Mouse (Mus musculus) kidney, embryonic 16.5 days (tissue): Measurements from ENCODE around the gene Nacad. TPM values are rescaled to one million over a fixed set of nuclear protein-coding genes. Genes with fewer than 3 reads are reported as not detected.

Source experiments
- ATAC-seq: fragments of 200-750 bp; cut with Nextera tagmentation; 2 replicates; pipeline ENCODE4 v1.8.0; 2017; ENCODE audit warnings: moderate TSS enrichment; ENCODE audit not compliant: low FRiP score, low TSS enrichment
- H3K27ac ChIP-seq: fragments of 300-500 bp; sonication (generic); 2 replicates; pipeline ENCODE4 v1.5.1; 2014; ENCODE audit warnings: low read length
- H3K27me3 ChIP-seq: fragments of 300-500 bp; sonication (generic); 2 replicates; pipeline ENCODE4 v1.6.1; 2014; ENCODE audit warnings: low read length, control low read depth, mixed read lengths; ENCODE audit not compliant: insufficient read depth
- H3K36me3 ChIP-seq: fragments of 300-500 bp; sonication (generic); 2 replicates; pipeline ENCODE4 v1.6.1; 2014; ENCODE audit warnings: low read length, control low read depth, mixed read lengths; ENCODE audit not compliant: insufficient read depth
- H3K4me1 ChIP-seq: fragments of 300-500 bp; sonication (generic); 2 replicates; pipeline ENCODE4 v1.6.1; 2014; ENCODE audit warnings: low read length, control low read depth, mixed read lengths; ENCODE audit not compliant: insufficient read depth
- H3K4me2 ChIP-seq: fragments of 300-500 bp; sonication (generic); replicated peaks from 2 replicates; pipeline ENCODE4 v1.6.1; 2014; ENCODE audit warnings: low read depth, low read length
- H3K4me3 ChIP-seq: fragments of 300-500 bp; sonication (generic); 2 replicates; pipeline ENCODE4 v1.5.1; 2014; ENCODE audit warnings: mild to moderate bottlenecking, low read length
- H3K9ac ChIP-seq: fragments of 300-500 bp; sonication (generic); replicated peaks from 2 replicates; pipeline ENCODE4 v1.6.1; 2014; ENCODE audit warnings: low read length
- H3K9me3 ChIP-seq: fragments of 300-500 bp; sonication (generic); 2 replicates; pipeline ENCODE4 v1.6.1; 2016; ENCODE audit warnings: low read length, control low read depth
- WGBS: fragments of 180-500 bp; shearing (Covaris S2); extraction: QIAGEN DNeasy Blood & Tissue Kit; methylation state at CpG from one replicate; pipeline ENCODE4 v1.1.7; 2014; 5-methylcytosine and 5-hydroxymethylcytosine counted together
- polyA plus RNA-seq: library from polyadenylated mRNA; unstranded; fragments of >200 nt; fragmentation: Nextera tagmentation; extraction: Ambion mirVana; gene quantifications from 2 replicates; pipeline ENCODE4 v1.2.1, GENCODE M21; 2015

Nacad gene
- polyA plus RNA-seq, 1 experiment from 2014 or later = 2.0 TPM

GRCm38 (mm10) chr11:6604604-6604936 lies 1.3 kb downstream of the Nacad start:
- Histone ChIP-seq H3K9ac (no peak overlapping the region), H3K4me3 (no peak overlapping the region), H3K4me2 (no peak overlapping the region)

DNA sequence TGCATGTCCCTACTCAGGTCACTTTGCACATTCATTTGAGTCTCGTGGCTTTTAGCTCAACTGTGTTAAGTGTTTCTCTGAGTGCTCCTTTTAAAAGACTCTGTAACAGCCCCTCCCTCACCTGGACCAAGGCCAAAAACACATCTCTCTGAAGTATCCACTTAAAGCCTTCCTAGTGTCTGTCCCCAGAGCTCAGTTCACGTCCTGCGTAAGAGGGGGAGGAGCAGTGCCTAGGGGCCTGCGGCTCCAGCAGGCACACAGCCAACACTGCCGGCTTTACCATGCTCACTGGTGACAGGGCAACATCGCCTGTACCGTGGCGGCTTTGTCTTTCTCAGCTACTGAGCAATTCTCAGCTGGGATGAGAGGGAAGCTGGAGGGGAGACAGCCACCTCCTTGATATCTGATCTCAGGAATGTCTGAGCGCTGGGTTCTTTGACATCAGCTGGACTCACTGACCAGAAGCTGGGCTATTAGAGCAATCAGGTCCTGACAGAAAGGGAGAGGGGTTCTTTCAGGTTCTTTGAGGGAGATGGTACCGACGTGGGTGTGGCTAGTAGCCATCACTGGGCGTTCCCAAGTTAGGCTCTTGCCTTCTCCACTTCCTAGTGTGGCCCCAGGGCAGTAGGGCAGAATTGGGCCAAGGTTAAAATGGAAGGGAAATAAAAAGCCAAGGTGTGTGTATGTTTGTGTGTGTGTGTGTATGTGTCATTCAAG lies 1.8 kb downstream of the Nacad start:
- WGBS = 11% methylated on average over 12 of the region's 12 CpGs
- Histone ChIP-seq H3K4me2 (0 out of 2 replicates have a peak overlapping the region, but pooled peaks have one; percentile 16), H3K36me3 (no peaks in the 10 kb centered on the region), H3K9ac (0 out of 2 replicates have a peak overlapping the region, but pooled peaks have one; percentile 15), H3K27me3 (peaks cover 31% of the 10 kb centered on the region), H3K27ac (no peak overlapping the region), H3K9me3 (no peaks in the 10 kb centered on the region), H3K4me1 (peaks cover 14% of the 10 kb centered on the region), H3K4me3 (no peak overlapping the region)
- ATAC-seq = peak; percentile 27; the same call in 1 of the 2 replicates

More at GRCm38 (mm10) chr11:6604604-6604936, 1.3 kb downstream of the Nacad start:
- H3K4me1 ChIP-seq = peaks cover 14% of the 10 kb centered on the region
- no peak for ATAC-seq
- H3K27me3 ChIP-seq = peaks cover 31% of the 10 kb centered on the region
- no peaks in the 10 kb centered on the region for H3K36me3 ChIP-seq
- H3K27ac ChIP-seq = no peak overlapping the region
- no peaks in the 10 kb centered on the region for H3K9me3 ChIP-seq

DNA sequence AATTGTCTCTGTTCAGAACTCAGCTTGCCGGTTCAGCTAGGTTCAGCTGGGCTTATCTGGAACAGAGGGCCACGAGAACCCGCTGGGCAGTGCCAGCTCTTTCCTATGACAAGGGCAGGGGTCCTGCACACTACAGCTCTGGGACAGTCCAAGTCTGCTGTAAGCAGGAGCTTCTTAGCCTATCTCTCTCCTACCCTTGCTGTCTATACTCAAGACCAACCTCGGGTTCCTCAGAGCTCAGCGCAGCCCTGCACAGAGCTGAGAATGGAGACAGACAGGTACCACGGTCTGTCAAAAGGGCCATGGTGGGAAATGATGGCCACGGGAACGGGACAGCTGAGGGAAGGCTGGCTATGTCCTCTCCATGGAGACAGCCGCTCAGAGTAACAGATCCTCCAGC lies 2.6 kb downstream of the Nacad start:
- 80% methylated on average over 9 of the region's 9 CpGs for WGBS
- Histone ChIP-seq H3K9ac (no peak overlapping the region), H3K4me2 (no peak overlapping the region)

GRCm38 (mm10) chr11:6602662-6603061 lies 3.2 kb downstream of the Nacad start:
- ATAC-seq = no peak

More for the DNA sequence above, 2.6 kb downstream of the Nacad start:
- H3K4me3 ChIP-seq = no peak overlapping the region
- H3K4me1 ChIP-seq = peaks cover 19% of the 10 kb centered on the region
- ATAC-seq = no peak
- no peak overlapping the region for H3K27ac ChIP-seq
- H3K9me3 ChIP-seq = no peaks in the 10 kb centered on the region
- H3K27me3 ChIP-seq = peaks cover 31% of the 10 kb centered on the region
- H3K36me3 ChIP-seq = no peaks in the 10 kb centered on the region

GRCm38 (mm10) chr11:6601649-6602480 lies 4.0 kb downstream of the Nacad start:
- ATAC-seq = no peak
- Histone ChIP-seq H3K27me3 (peaks cover 29% of the 10 kb centered on the region), H3K4me1 (peaks cover 19% of the 10 kb centered on the region), H3K27ac (no peak overlapping the region), H3K9ac (no peak overlapping the region; the same call in 1 of the 2 replicates), H3K4me2 (no peak overlapping the region), H3K36me3 (peaks cover 3% of the 10 kb centered on the region; the same call in 1 of the 2 replicates), H3K4me3 (no peak overlapping the region), H3K9me3 (no peaks in the 10 kb centered on the region)
- 48% methylated on average over 20 of the region's 20 CpGs for WGBS

More at GRCm38 (mm10) chr11:6602662-6603061, 3.2 kb downstream of the Nacad start:
- 84% methylated on average over 9 of the region's 9 CpGs for WGBS
- Histone ChIP-seq H3K27me3 (peaks cover 31% of the 10 kb centered on the region), H3K9ac (no peak overlapping the region), H3K9me3 (no peaks in the 10 kb centered on the region), H3K4me3 (no peak overlapping the region), H3K27ac (no peak overlapping the region), H3K36me3 (no peaks in the 10 kb centered on the region; the same call in 1 of the 2 replicates), H3K4me2 (no peak overlapping the region), H3K4me1 (peaks cover 19% of the 10 kb centered on the region)

DNA sequence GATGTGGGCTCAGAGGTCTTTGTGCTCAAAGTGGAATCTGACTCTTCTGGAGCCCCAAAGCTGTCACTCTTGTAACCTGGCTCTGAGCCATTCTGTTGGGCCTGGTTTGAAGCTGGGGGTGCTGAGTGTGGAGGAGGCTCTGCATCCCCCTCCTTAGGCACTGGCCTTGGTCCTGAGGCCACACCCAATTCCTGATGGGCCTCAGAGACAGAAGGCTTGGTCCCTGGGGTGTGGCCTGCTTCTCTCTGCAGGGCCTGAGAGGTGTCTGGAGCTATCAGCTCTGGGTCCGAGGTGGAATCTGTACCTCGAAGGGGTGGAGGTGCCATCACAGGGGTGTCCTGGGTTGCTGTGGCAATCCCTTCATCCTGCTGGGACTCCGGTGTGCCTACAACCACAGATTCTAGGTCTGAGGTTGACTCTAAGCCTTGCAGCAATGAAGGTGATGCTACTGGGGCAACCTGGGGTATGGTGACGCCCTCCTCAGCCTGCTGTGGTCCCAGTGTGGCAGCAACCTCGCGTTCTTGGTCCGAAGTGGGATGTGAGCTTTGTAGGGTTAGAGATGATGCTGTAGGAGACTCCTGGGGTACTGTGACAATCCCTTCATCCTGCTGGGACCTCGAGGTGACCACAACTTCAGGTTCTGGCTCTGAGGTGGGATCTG lies 5.4 kb downstream of the Nacad start:
- H3K4me2 ChIP-seq = no peak overlapping the region
- peaks cover 15% of the 10 kb centered on the region for H3K27me3 ChIP-seq
- peaks cover 16% of the 10 kb centered on the region for H3K4me1 ChIP-seq
- no peak overlapping the region for H3K27ac ChIP-seq
- ATAC-seq = no peak
- no peaks in the 10 kb centered on the region for H3K9me3 ChIP-seq
- H3K4me3 ChIP-seq = no peak overlapping the region
- no peak overlapping the region for H3K9ac ChIP-seq
- 87% methylated on average over 8 of the region's 8 CpGs for WGBS
- peaks cover 18% of the 10 kb centered on the region for H3K36me3 ChIP-seq

GRCm38 (mm10) chr11:6599831-6600230 lies 6.0 kb downstream of the Nacad start:
- WGBS = 80% methylated on average over 6 of the region's 6 CpGs
- Histone ChIP-seq H3K9ac (no peak overlapping the region), H3K4me2 (no peak overlapping the region), H3K36me3 (peaks cover 22% of the 10 kb centered on the region), H3K9me3 (no peaks in the 10 kb centered on the region), H3K27ac (no peak overlapping the region), H3K27me3 (peaks cover 9% of the 10 kb centered on the region), H3K4me3 (no peak overlapping the region), H3K4me1 (peaks cover 12% of the 10 kb centered on the region)
- ATAC-seq = no peak; the same call in 1 of the 2 replicates

DNA sequence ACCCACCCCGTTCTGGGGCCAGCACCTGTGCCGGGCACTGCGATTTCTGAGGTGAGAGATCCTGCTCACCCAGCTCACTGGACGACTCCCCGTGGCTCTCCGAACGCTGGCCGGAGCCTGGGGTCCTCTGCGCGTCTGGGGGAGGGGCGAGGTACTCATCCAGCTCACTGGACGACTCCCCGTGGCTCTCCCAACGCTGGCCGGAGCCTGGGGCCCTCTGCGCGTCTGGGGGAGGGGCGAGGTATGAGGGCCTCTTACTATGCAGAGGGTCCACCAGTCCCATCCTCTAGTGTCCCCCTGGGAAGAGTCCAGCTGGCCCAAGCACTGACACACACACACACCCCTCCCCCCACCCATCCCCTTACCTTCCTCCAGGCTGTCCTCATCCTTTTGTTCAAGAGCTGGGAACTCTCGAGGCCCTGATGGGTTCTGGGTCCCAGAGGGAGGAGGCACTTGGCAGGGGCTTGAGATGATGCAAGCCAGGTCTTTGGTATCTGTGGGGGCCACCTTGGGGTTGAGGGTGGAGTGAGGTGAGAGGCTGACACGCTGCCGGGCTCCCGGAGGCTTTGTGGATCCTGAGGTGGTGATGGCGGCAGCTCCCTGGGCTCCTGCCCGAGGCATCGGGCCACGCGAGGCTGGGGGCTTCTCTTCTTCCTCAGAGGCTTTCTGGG lies 6.7 kb downstream of the Nacad start:
- H3K4me3 ChIP-seq = no peak overlapping the region
- no peaks in the 10 kb centered on the region for H3K9me3 ChIP-seq
- peaks cover 8% of the 10 kb centered on the region for H3K4me1 ChIP-seq
- H3K4me2 ChIP-seq = 0 out of 2 replicates have a peak overlapping the region, but pooled peaks have one; percentile 2
- ATAC-seq = no peak
- WGBS = 21% methylated on average over 27 of the region's 27 CpGs
- H3K36me3 ChIP-seq = peaks cover 29% of the 10 kb centered on the region
- 0 out of 2 replicates have a peak, but pooled peaks cover 2% of the 10 kb centered on the region for H3K27me3 ChIP-seq
- H3K27ac ChIP-seq = no peak overlapping the region
- no peak overlapping the region for H3K9ac ChIP-seq

GRCm38 (mm10) chr11:6598191-6598889 lies 7.5 kb downstream of the Nacad start:
- peaks cover 5% of the 10 kb centered on the region; the same call in 1 of the 2 replicates for H3K4me1 ChIP-seq
- WGBS = 56% methylated on average over 19 of the region's 19 CpGs
- no peaks in the 10 kb centered on the region for H3K9me3 ChIP-seq
- no peak overlapping the region for H3K9ac ChIP-seq
- H3K4me2 ChIP-seq = no peak overlapping the region
- no peak overlapping the region for H3K27ac ChIP-seq
- H3K27me3 ChIP-seq = no peaks in the 10 kb centered on the region
- H3K4me3 ChIP-seq = no peak overlapping the region
- ATAC-seq = no peak
- peaks cover 37% of the 10 kb centered on the region for H3K36me3 ChIP-seq
